Mouse (Mus musculus) cerebellum, adult 11 months (tissue): ENCODE results near the gene Fh1.

ENCODE experiments used
- DNase-seq: peaks from one replicate; pipeline ENCODE4 v3.0.0; 2022

The Fh1 gene

GRCm38 (mm10) chr1:175614992-175615391 lies 10.4 kb downstream of the Fh1 start:
- DNase-seq, result no peak

- no peak for DNase-seq
These were observed 16.7 kb downstream of the Fh1 start for GRCm38 (mm10) chr1:175608708-175609107.

- no peak for DNase-seq
These were observed 17.4 kb downstream of the Fh1 start for GRCm38 (mm10) chr1:175607838-175608585.

- DNase-seq, result no peak
These were observed 18.1 kb downstream of the Fh1 start for GRCm38 (mm10) chr1:175607308-175607707.

GRCm38 (mm10) chr1:175603390-175603789 lies 22.0 kb downstream of the Fh1 start:
- no peak for DNase-seq

- no peak for DNase-seq
These were observed 23.2 kb downstream of the Fh1 start for GRCm38 (mm10) chr1:175602231-175602630.

GRCm38 (mm10) chr1:175592832-175593231 lies 32.6 kb downstream of the Fh1 start:
- no peak for DNase-seq

GRCm38 (mm10) chr1:175586656-175587055 lies 38.8 kb downstream of the Fh1 start:
- no peak for DNase-seq

- no peak for DNase-seq
These were observed 40.2 kb downstream of the Fh1 start for GRCm38 (mm10) chr1:175585267-175585666.

- no peak for DNase-seq
These were observed 42.6 kb downstream of the Fh1 start for GRCm38 (mm10) chr1:175582799-175583198.

GRCm38 (mm10) chr1:175580346-175580745 lies 45.1 kb downstream of the Fh1 start:
- peak; percentile 13 for DNase-seq

GRCm38 (mm10) chr1:175579598-175580235 lies 45.7 kb downstream of the Fh1 start:
- DNase-seq, result peak; percentile 22

- DNase-seq, result no peak
These were observed 46.9 kb downstream of the Fh1 start for GRCm38 (mm10) chr1:175578425-175579096.

GRCm38 (mm10) chr1:175574129-175574528 lies 51.3 kb downstream of the Fh1 start:
- no peak for DNase-seq

- DNase-seq, result no peak
These were observed 59.8 kb downstream of the Fh1 start for GRCm38 (mm10) chr1:175565579-175566103.

- DNase-seq, result no peak
These were observed 61.1 kb downstream of the Fh1 start for GRCm38 (mm10) chr1:175564321-175564720.

GRCm38 (mm10) chr1:175562379-175562778 lies 63.1 kb downstream of the Fh1 start:
- no peak for DNase-seq

- no peak for DNase-seq
These were observed 63.6 kb downstream of the Fh1 start for GRCm38 (mm10) chr1:175561806-175562205.

GRCm38 (mm10) chr1:175554641-175555040 lies 70.8 kb downstream of the Fh1 start:
- DNase-seq, result no peak

GRCm38 (mm10) chr1:175552474-175552873 lies 73.0 kb downstream of the Fh1 start:
- no peak for DNase-seq

- no peak for DNase-seq
These were observed 74.8 kb downstream of the Fh1 start for GRCm38 (mm10) chr1:175550586-175550985.
